Mouse (Mus musculus): ENCODE measurements around the gene Slc45a2.
A peak's percentile ranks its signal among the peaks of the same experiment; 100 is the strongest.

Gene Slc45a2

DNA sequence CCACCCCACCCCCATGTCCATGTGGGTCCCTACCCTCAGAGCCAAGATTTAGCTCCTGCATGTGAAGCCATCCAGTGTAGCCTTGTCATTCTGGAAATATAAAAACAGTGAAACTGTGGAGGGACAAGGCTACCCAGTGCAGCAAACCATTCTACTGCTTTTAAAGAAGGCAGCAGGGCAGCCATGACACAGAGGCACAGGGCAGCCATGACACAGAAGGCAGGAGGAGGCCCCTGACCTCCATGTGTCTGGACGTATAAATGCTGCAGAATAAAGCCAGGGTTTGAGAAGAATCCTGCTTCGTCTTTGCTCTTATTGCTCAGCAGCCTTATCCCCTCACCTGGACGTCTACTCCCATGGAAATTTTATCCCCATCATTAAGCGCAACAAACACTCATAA is 3.3 kb downstream of the Slc45a2 start:
- DNase-seq (ENCODE audit: low read depth, low spot score): no peak

- no peak for DNase-seq (ENCODE audit: low read depth, low spot score)
These were observed 4.1 kb downstream of the Slc45a2 start for GRCm38 (mm10) chr15:11004646-11005045.

GRCm38 (mm10) chr15:11008756-11009155 is 8.2 kb downstream of the Slc45a2 start:
- DNase-seq (ENCODE audit: low read depth, low spot score): peak; percentile 8

DNA sequence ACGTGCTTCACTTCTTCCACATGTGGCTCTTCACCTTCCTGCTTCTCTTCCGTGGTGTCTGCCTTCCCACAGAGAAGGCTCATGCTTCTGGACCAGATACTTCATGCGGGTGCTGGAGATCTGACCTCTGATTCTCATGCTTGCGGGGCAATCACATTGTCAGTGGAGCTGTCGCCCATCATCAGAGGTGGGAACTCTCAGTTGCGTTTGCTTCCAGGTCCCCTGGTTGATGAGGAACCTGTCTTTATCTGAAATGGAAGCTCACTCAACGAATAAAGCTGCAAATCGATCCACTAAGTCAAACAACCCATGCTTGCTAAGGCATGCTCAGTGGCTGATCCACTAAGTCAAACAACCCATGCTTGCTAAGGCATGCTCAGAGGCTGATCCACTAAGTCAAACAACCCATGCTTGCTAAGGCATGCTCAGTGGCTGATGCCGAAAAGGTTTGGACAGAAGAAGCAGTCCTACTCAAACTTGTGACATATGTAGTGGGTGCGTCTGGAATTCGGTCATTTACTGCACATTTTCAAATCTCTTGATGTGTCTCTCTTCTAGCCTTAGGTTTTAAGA is 10.5 kb downstream of the Slc45a2 start:
- DNase-seq (ENCODE audit: low read depth, low spot score): no peak

GRCm38 (mm10) chr15:11014931-11015330 is 14.4 kb downstream of the Slc45a2 start:
- DNase-seq (ENCODE audit: low read depth, low spot score): no peak

DNA sequence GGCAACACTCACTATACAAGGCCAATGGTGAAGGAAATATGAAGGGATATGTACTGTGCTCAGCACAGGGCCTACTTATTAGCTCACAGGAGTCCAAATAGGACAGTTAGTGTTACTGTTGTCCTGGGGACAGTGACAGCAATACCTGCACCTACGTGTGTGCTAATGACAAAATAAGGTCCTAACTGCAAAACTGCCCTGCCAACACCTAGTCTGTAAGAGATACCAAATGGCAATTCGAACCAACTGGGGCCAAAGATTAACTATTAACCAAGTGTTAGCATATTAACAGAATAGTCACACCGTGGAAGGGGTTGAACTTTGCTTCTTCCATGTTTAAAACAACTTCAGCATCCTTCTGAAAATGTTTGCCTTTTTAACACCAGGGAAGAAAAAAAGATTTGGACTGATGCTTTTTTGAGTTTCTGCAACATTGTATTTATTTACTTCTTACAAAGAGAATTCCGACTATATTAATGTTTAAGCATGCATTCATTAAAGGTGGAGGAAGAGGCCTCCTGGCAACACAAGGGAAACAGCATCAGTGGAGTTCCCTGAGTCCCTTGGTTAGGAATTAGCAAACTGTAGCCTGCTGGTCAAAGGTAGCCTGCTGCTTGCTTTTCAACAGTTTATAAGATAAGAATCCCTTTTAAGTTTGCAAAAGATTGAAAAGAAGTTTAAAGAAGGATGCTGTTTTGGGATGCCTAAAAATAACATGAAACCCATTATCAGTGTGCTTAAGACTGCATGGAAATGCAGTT is 26.5 kb downstream of the Slc45a2 start:
- DNase-seq (ENCODE audit: low read depth, low spot score): no peak

- no peak for DNase-seq (ENCODE audit: low read depth, low spot score)
These were observed 29.7 kb downstream of the Slc45a2 start for GRCm38 (mm10) chr15:11030188-11030587.

DNA sequence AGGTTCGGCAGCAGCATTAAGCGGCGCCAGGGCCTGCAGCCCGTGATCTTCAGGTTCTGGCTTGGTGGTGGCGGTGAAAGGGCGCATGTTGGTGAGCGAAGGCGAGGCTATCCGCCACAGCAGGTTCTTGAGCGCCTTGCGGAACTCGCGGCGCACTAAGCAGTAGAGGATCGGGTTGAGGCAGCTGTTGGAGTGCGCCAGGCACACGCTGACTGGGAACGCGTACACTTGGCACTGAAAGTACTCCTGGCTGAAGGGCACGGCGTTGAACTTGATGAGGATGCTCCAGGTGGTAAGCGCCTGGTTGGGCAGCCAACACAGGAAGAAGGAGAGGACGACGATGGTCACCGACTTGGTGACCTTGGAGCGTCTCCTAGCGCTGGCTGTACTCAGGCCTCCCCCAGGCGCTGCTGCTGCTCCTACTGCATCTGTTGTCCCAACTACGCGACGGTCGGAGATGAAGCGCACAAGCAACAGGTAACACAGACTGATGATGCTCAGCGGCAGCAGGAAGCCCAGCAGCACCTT is 35.5 kb downstream of the Slc45a2 start:
- no peak for DNase-seq (ENCODE audit: low read depth, low spot score)

GRCm38 (mm10) chr15:11036535-11037375 is 36.2 kb downstream of the Slc45a2 start:
- no peak for DNase-seq (ENCODE audit: low read depth, low spot score)

- no peak for DNase-seq (ENCODE audit: low read depth, low spot score)
These were observed 36.8 kb downstream of the Slc45a2 start for GRCm38 (mm10) chr15:11037376-11037695.

DNA sequence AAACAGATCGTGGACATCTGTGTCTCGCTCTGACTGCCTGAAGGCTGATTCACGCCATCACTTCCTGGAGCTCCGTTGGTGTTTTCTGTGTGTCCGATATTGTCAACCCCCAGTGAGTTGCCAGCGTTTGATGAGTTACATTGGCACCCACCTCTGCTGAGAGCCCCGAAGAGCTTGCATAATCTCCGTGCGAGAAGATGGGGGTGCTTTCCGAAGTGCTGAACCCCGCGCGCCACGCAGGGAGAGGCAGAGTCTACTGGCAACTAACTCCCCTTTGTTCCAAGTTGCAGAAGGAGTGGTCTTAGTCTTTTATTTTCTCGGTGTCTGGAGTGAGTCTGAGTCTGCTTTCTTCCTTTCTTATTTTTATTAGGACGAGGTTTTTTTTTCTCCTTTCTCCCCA is 37.2 kb downstream of the Slc45a2 start, which contains the start of gene Rxfp3:
TSS of gene Rxfp3 (minus strand) at position 281 of the 400 bp plus-strand sequence.
- no peak for DNase-seq (ENCODE audit: low read depth, low spot score)

DNA sequence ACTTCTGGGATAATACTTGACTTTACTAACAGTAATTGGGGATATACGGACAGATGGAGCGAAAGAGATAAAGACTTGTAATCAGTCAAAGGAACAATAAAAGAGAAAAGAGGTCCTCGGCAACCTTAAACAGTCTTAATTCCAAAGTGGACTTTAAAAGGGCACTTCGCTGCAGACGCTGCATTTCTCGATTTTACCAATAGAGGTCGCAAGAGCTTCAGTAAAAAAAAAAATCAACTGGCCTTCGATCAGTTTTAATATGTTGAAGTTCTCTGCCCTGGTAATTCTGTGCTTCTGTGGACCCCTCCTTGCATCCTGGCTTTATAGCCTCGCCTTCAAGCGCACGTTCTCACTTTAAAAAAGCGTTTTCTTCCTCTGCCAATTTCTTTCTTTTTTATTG is 38.0 kb downstream of the Slc45a2 start:
- DNase-seq (ENCODE audit: low read depth, low spot score): peak; percentile 40

- no peak for DNase-seq (ENCODE audit: low read depth, low spot score)
These were observed 39.5 kb downstream of the Slc45a2 start for GRCm38 (mm10) chr15:11040067-11040466.

- DNase-seq (ENCODE audit: low read depth, low spot score): no peak
These were observed 40.7 kb downstream of the Slc45a2 start for GRCm38 (mm10) chr15:11041229-11041628.

GRCm38 (mm10) chr15:11042828-11043227 is 42.3 kb downstream of the Slc45a2 start:
- DNase-seq (ENCODE audit: low read depth, low spot score): no peak

DNA sequence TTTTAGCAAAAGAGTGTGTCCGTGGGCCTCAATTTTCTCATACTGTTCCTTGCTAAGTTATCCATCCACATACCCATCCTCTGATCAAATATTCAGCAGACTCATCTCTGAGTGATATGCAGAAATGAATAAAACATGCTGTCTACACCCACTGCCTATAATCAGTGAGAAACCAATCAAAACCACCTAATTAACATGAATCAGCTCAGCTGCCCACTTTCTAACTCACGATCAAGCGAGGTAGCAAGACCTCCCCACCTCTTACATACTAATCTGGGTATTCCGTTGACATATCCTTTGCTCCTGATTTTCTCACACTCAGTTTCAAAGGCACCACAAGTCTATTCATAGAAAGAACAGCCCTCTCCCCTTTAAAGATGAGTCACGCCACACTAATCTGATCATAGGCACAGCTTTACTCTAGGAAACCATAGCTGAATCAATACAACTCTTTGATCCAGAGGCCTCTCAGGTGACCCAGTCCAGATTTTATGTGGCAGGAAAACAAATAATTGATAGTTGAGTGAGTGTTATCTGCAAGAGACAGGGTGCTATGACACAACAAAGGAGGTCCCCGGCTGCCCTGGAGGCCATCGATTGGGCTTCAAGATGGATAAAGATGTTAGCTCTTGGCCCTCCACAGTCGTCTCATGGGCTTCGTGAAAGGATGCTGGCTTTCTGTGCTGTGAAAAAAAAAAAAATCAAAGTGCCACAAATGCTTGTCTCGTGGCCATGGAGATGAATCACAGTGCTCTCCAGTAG is 53.3 kb downstream of the Slc45a2 start:
- no peak for DNase-seq (ENCODE audit: low read depth, low spot score)

DNA sequence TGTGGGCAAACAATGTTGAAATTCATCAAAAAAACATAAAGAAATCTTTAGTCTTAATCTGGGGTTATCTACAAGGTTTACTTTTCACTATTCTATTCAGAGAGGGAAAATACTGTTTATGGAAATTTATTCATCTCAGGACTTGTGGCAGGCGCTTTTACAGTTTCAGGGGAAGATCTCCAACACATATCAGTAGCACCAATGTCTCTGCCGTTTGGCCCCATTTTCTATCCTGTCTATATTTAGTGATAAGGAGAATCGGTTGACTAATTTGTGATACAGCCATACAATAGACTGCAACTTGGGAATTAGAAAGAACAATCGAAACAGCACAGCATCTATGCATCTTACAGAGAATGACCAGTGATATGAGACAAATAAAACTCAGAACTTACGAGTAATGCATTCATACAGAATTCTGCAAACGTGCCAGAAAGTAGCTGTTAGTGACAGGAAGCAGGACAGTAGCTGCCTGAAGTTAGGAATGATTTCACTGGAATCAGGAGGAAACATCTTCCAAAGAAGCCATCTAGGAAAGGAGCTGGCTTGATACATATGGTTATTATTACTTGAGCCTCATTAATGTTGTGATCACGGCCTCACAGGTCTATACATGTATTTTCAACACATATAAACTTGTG is 54.0 kb downstream of the Slc45a2 start:
- no peak for DNase-seq (ENCODE audit: low read depth, low spot score)

- no peak for DNase-seq (ENCODE audit: low read depth, low spot score)
These were observed 62.4 kb downstream of the Slc45a2 start for GRCm38 (mm10) chr15:11062903-11063302.

- DNase-seq (ENCODE audit: low read depth, low spot score): peak; percentile 63
These were observed 63.6 kb downstream of the Slc45a2 start for GRCm38 (mm10) chr15:11064160-11064557.

- peak; percentile 83 for DNase-seq (ENCODE audit: low read depth, low spot score)
These were observed 64.3 kb downstream of the Slc45a2 start, which contains the start of gene Adamts12 for GRCm38 (mm10) chr15:11064558-11065411. Gene Adamts12, plus strand, starts transcription at chr15:11064790.

All from skeletal muscle tissue, adult 2 months (tissue).